Mouse (Mus musculus): ENCODE results near the gene Gm21954. TPM values are rescaled to one million over a fixed set of nuclear protein-coding genes. Genes with fewer than 3 reads are reported as not detected.

Gene Gm21954
- not detected in 2 replicates for polyA plus RNA-seq (2015; fragmentation: Nextera tagmentation; extraction: Ambion mirVana)

DNA sequence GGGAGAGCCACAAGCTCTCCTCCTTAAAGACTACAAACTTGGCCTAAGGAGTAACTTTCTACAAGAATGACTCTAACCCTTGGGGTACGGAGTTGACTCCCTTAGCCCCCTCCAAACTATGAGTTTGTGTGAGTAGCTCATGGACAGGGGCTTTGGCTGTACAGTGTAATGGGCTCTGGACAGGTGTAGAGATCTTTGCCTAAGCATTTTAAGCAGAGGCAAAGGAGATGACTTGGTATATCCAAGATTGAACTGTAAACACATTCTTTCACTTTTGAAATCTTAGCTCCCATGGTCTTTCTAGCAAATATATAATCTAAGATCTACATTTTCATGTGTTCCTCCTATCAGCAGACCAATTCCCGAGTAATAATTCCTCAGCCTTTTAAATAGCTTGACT lies at the start of gene Gm21954:
Gene Gm21954, minus strand, starts transcription at position 101 of the 400 bp plus-strand sequence.
- no peaks in the 10 kb centered on the region for H3K36me3 ChIP-seq (ENCODE audit: control insufficient read depth, insufficient read depth, low read length)
- no peak for ATAC-seq
- peaks cover 6% of the 10 kb centered on the region; the same call in 1 of the 2 replicates for H3K4me1 ChIP-seq (ENCODE audit: control insufficient read depth, insufficient read depth, low read length)
- no peak within 1 kb of the TSS for H3K4me2 ChIP-seq (ENCODE audit: low read length)
- no peaks in the 10 kb centered on the region for H3K27me3 ChIP-seq (ENCODE audit: control insufficient read depth, insufficient read depth, low read depth, low read length)
- WGBS, result 93% methylated on average over 2 of the region's 2 CpGs
- H3K9ac ChIP-seq (ENCODE audit: low read depth, low read length), result no peak within 1 kb of the TSS
- H3K9me3 ChIP-seq (replicated peaks; ENCODE audit: control insufficient read depth, low read length, poor library complexity, severe bottlenecking), result no peaks in the 10 kb centered on the region
- no peak within 1 kb of the TSS for H3K4me3 ChIP-seq (ENCODE audit: low read depth, low read length)
- H3K27ac ChIP-seq (ENCODE audit: low read length), result no peak within 1 kb of the TSS

DNA sequence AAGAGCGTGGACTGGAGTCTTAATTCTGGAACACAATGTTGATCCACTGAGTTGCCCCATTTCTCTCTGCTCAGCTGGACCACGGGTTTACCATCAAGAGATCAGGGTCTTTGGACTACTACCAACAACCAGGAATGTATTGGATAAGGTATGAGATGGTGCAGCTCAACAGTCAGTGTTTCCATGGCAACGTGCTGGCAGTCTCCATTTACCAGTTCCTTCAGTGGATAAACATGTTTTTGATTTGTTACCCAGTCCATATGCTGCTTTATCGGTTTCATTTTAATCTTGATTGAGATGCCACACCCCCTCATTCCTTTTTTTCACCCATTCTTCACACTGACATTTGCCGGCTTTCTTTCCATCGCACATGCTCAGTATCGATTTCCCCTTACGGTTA lies 49.8 kb upstream of the Gm21954 start:
- Histone ChIP-seq H3K9ac (ENCODE audit: low read depth, low read length) (peak overlapping the region; percentile 6; the same call in 1 of the 2 replicates), H3K27ac (ENCODE audit: low read length) (peak overlapping the region; percentile 88)

DNA sequence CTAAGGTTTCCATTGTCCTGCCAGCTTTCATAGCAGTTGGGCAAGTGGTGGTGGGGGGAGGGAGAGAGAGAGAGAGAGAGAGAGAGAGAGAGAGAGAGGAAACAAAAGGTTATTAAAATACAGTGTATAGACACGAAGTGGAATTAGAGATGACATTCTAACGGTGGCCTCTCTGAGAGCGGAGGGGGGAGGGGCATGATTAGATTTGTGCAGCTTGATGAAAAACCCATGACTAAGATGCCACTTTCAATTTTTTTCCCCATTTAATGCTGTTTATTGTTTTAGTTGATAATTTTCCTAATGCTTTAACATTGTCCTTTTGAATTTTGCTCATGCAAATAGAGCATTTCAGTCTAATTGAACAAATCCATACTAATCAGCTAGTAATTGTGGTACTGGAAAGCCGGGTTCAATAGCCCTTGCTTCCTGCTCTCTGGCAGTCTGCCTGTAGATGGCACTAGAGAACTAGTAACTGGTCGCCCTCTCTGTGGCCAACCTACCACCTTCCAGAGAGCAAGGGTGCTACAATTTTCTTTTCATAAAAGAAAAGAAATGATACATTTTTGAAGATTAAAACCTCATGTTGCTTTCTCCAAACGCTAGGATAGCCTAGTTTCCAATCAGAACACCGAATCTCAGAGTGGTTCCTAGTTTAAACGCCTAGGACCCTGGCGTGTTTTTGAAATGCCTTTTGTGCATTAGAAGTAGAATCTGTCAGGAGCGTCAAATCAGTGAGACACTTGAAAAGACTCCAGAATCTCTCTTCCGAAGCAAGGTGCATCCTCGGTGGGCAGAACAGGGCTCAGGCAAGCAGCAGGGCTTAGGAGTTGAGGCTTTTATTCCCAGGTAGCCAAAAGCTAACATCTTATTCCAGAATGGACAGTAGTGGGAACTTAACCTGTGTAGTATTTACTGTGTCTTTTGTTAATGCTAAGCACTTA lies 48.5 kb upstream of the Gm21954 start:
- WGBS, result 8% methylated on average over 12 of the region's 12 CpGs
- Histone ChIP-seq H3K4me1 (ENCODE audit: control insufficient read depth, insufficient read depth, low read length) (peaks cover 57% of the 10 kb centered on the region), H3K27ac (ENCODE audit: low read length) (peak overlapping the region; percentile 90), H3K9me3 (replicated peaks; ENCODE audit: control insufficient read depth, low read length, poor library complexity, severe bottlenecking) (no peaks in the 10 kb centered on the region), H3K36me3 (ENCODE audit: control insufficient read depth, insufficient read depth, low read length) (peaks cover 8% of the 10 kb centered on the region; the same call in 1 of the 2 replicates), H3K27me3 (ENCODE audit: control insufficient read depth, insufficient read depth, low read depth, low read length) (no peaks in the 10 kb centered on the region), H3K9ac (ENCODE audit: low read depth, low read length) (peak overlapping the region; percentile 31), H3K4me3 (ENCODE audit: low read depth, low read length) (no peak overlapping the region), H3K4me2 (ENCODE audit: low read length) (peak overlapping the region; percentile 33)
- ATAC-seq, result peak; percentile 80

More for the DNA sequence above, 49.8 kb upstream of the Gm21954 start:
- peaks cover 8% of the 10 kb centered on the region; the same call in 1 of the 2 replicates for H3K36me3 ChIP-seq (ENCODE audit: control insufficient read depth, insufficient read depth, low read length)
- H3K27me3 ChIP-seq (ENCODE audit: control insufficient read depth, insufficient read depth, low read depth, low read length), result no peaks in the 10 kb centered on the region
- 30% methylated on average over 8 of the region's 8 CpGs for WGBS
- peaks cover 59% of the 10 kb centered on the region for H3K4me1 ChIP-seq (ENCODE audit: control insufficient read depth, insufficient read depth, low read length)
- H3K4me3 ChIP-seq (ENCODE audit: low read depth, low read length), result no peak overlapping the region
- no peak overlapping the region for H3K4me2 ChIP-seq (ENCODE audit: low read length)
- ATAC-seq, result peak; percentile 13; the same call in 1 of the 2 replicates
- no peaks in the 10 kb centered on the region for H3K9me3 ChIP-seq (replicated peaks; ENCODE audit: control insufficient read depth, low read length, poor library complexity, severe bottlenecking)

DNA sequence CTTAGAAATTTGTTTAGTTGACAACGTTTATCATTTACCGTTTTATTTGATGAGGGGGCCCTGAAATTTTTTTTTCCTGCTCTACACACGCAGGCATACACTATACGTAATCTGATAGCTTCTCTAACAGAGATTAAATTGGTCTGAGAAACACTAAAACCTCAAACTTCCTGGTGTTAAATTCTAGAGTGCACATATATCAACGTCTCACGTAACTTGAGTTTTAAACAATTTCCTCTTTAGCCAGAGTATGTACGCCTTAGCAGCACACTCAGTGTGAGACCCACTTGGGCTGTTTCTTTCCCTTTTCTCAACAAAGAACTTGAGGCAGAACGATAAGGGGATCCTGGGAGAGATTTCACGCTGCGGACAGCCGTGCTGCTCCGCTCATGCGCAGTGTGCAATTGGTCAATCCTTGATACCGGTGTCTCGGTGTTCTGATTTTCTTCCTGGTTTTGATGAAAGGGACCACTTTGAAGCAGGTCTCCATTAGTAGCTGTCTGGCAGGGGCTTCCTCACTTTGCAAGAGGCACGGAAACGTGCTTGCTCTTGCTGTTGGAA lies 45.5 kb upstream of the Gm21954 start:
- 69% methylated on average over 17 of the region's 17 CpGs for WGBS
- Histone ChIP-seq H3K27me3 (ENCODE audit: control insufficient read depth, insufficient read depth, low read depth, low read length) (no peaks in the 10 kb centered on the region), H3K4me3 (ENCODE audit: low read depth, low read length) (no peak overlapping the region), H3K9me3 (replicated peaks; ENCODE audit: control insufficient read depth, low read length, poor library complexity, severe bottlenecking) (no peaks in the 10 kb centered on the region), H3K4me2 (ENCODE audit: low read length) (no peak overlapping the region), H3K36me3 (ENCODE audit: control insufficient read depth, insufficient read depth, low read length) (peaks cover 22% of the 10 kb centered on the region), H3K27ac (ENCODE audit: low read length) (peak overlapping the region; percentile 65), H3K4me1 (ENCODE audit: control insufficient read depth, insufficient read depth, low read length) (peaks cover 29% of the 10 kb centered on the region), H3K9ac (ENCODE audit: low read depth, low read length) (no peak overlapping the region)
- ATAC-seq, result no peak

GRCm38 (mm10) chr3:55515966-55516365 lies 44.0 kb upstream of the Gm21954 start:
- Histone ChIP-seq H3K4me2 (ENCODE audit: low read length) (no peak overlapping the region), H3K9me3 (replicated peaks; ENCODE audit: control insufficient read depth, low read length, poor library complexity, severe bottlenecking) (no peaks in the 10 kb centered on the region), H3K4me1 (ENCODE audit: control insufficient read depth, insufficient read depth, low read length) (peaks cover 18% of the 10 kb centered on the region), H3K27ac (ENCODE audit: low read length) (peak overlapping the region; percentile 65; the same call in 1 of the 2 replicates), H3K36me3 (ENCODE audit: control insufficient read depth, insufficient read depth, low read length) (peaks cover 22% of the 10 kb centered on the region), H3K27me3 (ENCODE audit: control insufficient read depth, insufficient read depth, low read depth, low read length) (no peaks in the 10 kb centered on the region), H3K9ac (ENCODE audit: low read depth, low read length) (no peak overlapping the region), H3K4me3 (ENCODE audit: low read depth, low read length) (no peak overlapping the region)
- 53% methylated on average over 5 of the region's 5 CpGs for WGBS
- ATAC-seq, result no peak

DNA sequence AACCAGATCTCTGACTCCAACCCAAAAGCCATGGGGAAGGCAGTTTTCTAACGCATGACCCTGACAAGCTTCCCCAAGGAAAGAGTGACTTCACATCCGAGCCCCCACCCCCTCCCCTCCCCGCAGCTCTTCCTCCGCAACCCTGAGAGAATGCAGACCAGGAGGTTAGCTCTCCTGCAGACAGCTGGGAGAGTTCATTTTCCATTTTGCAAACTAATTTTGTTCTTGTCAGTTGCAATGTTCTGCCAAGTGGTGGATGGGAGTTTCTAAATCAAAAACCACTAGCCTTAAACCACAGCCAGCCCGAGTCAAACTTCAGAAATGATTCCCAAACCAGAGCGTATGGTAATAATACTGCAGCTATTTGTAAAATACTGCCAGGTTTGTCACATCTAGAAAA lies 39.6 kb upstream of the Gm21954 start:
- peaks cover 33% of the 10 kb centered on the region for H3K36me3 ChIP-seq (ENCODE audit: control insufficient read depth, insufficient read depth, low read length)
- ATAC-seq, result no peak
- peak overlapping the region; percentile 14; the same call in 1 of the 2 replicates for H3K27ac ChIP-seq (ENCODE audit: low read length)
- no peaks in the 10 kb centered on the region for H3K9me3 ChIP-seq (replicated peaks; ENCODE audit: control insufficient read depth, low read length, poor library complexity, severe bottlenecking)
- peaks cover 2% of the 10 kb centered on the region; the same call in 1 of the 2 replicates for H3K4me1 ChIP-seq (ENCODE audit: control insufficient read depth, insufficient read depth, low read length)
- H3K27me3 ChIP-seq (ENCODE audit: control insufficient read depth, insufficient read depth, low read depth, low read length), result no peaks in the 10 kb centered on the region
- WGBS, result 65% methylated on average over 6 of the region's 6 CpGs
- H3K4me3 ChIP-seq (ENCODE audit: low read depth, low read length), result no peak overlapping the region
- no peak overlapping the region for H3K4me2 ChIP-seq (ENCODE audit: low read length)
- H3K9ac ChIP-seq (ENCODE audit: low read depth, low read length), result no peak overlapping the region

DNA sequence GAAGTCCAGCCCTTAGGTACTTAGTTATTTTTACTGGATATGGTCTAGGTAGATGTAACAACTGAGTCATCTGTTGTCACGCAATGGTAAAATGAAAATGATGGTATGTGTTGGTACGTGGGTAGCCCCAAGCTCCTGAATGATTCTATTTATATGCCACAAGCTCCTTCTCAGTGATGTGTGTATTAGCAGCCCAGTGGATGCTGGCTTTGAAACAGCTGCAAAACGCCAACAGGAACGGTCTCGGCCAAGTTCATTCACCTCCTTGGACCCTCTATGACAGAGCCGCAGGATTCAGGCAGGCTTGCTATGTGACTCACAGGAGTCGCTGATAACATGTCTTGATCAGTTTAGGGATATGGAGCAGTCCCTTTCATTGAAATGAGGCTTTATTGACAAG lies 38.2 kb upstream of the Gm21954 start:
- H3K36me3 ChIP-seq (ENCODE audit: control insufficient read depth, insufficient read depth, low read length), result peaks cover 38% of the 10 kb centered on the region
- no peaks in the 10 kb centered on the region for H3K27me3 ChIP-seq (ENCODE audit: control insufficient read depth, insufficient read depth, low read depth, low read length)
- no peak overlapping the region for H3K27ac ChIP-seq (ENCODE audit: low read length)
- H3K4me2 ChIP-seq (ENCODE audit: low read length), result no peak overlapping the region
- WGBS, result 86% methylated on average over 7 of the region's 7 CpGs
- H3K4me3 ChIP-seq (ENCODE audit: low read depth, low read length), result no peak overlapping the region
- H3K9ac ChIP-seq (ENCODE audit: low read depth, low read length), result no peak overlapping the region
- no peak for ATAC-seq
- H3K4me1 ChIP-seq (ENCODE audit: control insufficient read depth, insufficient read depth, low read length), result no peaks in the 10 kb centered on the region
- no peaks in the 10 kb centered on the region for H3K9me3 ChIP-seq (replicated peaks; ENCODE audit: control insufficient read depth, low read length, poor library complexity, severe bottlenecking)

GRCm38 (mm10) chr3:55499298-55499697 lies 27.3 kb upstream of the Gm21954 start:
- Histone ChIP-seq H3K4me2 (ENCODE audit: low read length) (no peak overlapping the region), H3K36me3 (ENCODE audit: control insufficient read depth, insufficient read depth, low read length) (peaks cover 40% of the 10 kb centered on the region), H3K4me3 (ENCODE audit: low read depth, low read length) (no peak overlapping the region), H3K9ac (ENCODE audit: low read depth, low read length) (no peak overlapping the region), H3K27me3 (ENCODE audit: control insufficient read depth, insufficient read depth, low read depth, low read length) (no peaks in the 10 kb centered on the region), H3K9me3 (replicated peaks; ENCODE audit: control insufficient read depth, low read length, poor library complexity, severe bottlenecking) (no peaks in the 10 kb centered on the region), H3K4me1 (ENCODE audit: control insufficient read depth, insufficient read depth, low read length) (0 out of 2 replicates have a peak, but pooled peaks cover 2% of the 10 kb centered on the region), H3K27ac (ENCODE audit: low read length) (peak overlapping the region; percentile 53)
- ATAC-seq, result peak; percentile 55; the same call in 1 of the 2 replicates
- WGBS, result 62% methylated on average over 7 of the region's 7 CpGs

Measured in midbrain, embryonic 16.5 days (tissue).